Comparison of ENCODE assay signal across 29 mouse cellular contexts in genomic region chr9:43350089-43350488, GRCm38 (mm10). TPM values are rescaled to one million over a fixed set of nuclear protein-coding genes. Genes with fewer than 3 reads are reported as not detected.
DNase-seq lines count a peak whose midpoint lies in the region; ATAC-seq and TF ChIP-seq lines count a peak whose summit lies in the region.
"Had no signal": no experiment of that assay in that cellular context is flagged by ENCODE, and none has a peak within 500 bp of the region (broad histone marks: within the 10 kb centered on the region; RNA-seq: fewer than 3 reads in every experiment).

No protein-coding gene starts in this region.

- no peaks in the 10 kb centered on the region for H3K36me3 ChIP-seq in heart, embryonic 16.5 days (ENCODE audit: control insufficient read depth, insufficient read depth)
- no peaks in the 10 kb centered on the region for H3K36me3 ChIP-seq in thymus, adult 2 months (ENCODE audit: control insufficient read depth, insufficient read depth, low read length)
- H3K36me3 ChIP-seq: forebrain, embryonic 10.5 days; heart, embryonic 12.5 days; heart, embryonic 15.5 days; hindbrain, embryonic 12.5 days; hindbrain, embryonic 15.5 days had no signal

- H3K4me2 ChIP-seq in heart, embryonic 16.5 days (ENCODE audit: low read depth, low read length) = no peak overlapping the region
- H3K4me2 ChIP-seq: forebrain, embryonic 13.5 days; heart, embryonic 12.5 days; heart, embryonic 15.5 days; hindbrain, embryonic 12.5 days; hindbrain, embryonic 15.5 days had no signal

- peaks cover 10% of the 10 kb centered on the region for H3K27me3 ChIP-seq in heart, embryonic 16.5 days (ENCODE audit: control insufficient read depth, insufficient read depth, low read length)
- no peaks in the 10 kb centered on the region for H3K27me3 ChIP-seq in thymus, adult 2 months (ENCODE audit: control insufficient read depth, insufficient read depth, low read length)
- H3K27me3 ChIP-seq: hindbrain, embryonic 15.5 days had no signal

- H3K9ac ChIP-seq in heart, embryonic 16.5 days (ENCODE audit: low read length) = no peak overlapping the region
- H3K9ac ChIP-seq: forebrain, embryonic 13.5 days; heart, embryonic 12.5 days; heart, embryonic 15.5 days; hindbrain, embryonic 12.5 days; hindbrain, embryonic 15.5 days had no signal

- no peaks in the 10 kb centered on the region for H3K4me1 ChIP-seq in heart, embryonic 16.5 days (ENCODE audit: control insufficient read depth, insufficient read depth, low read length)
- H3K4me1 ChIP-seq in thymus, adult 2 months (replicated peaks; ENCODE audit: control insufficient read depth, insufficient read depth, low read length) = peaks cover 41% of the 10 kb centered on the region
- H3K4me1 ChIP-seq: forebrain, embryonic 13.5 days; heart, embryonic 12.5 days; heart, embryonic 15.5 days had no signal

- WGBS in heart, embryonic 16.5 days = 22% methylated on average over 5 of the region's 5 CpGs
- 4% methylated on average over 5 of the region's 5 CpGs for WGBS in thymus, adult 2 months

- H3K9me3 ChIP-seq in heart, embryonic 16.5 days (replicated peaks; ENCODE audit: control insufficient read depth, low read length) = no peaks in the 10 kb centered on the region
- H3K9me3 ChIP-seq: forebrain, embryonic 10.5 days; forebrain, embryonic 13.5 days; heart, embryonic 12.5 days; heart, embryonic 15.5 days; hindbrain, embryonic 12.5 days; hindbrain, embryonic 15.5 days had no signal

- DNase-seq in heart, adult 9 months (ENCODE audit: low spot score in 2 of 2) = no peak
- peak; percentile 71 for DNase-seq in thymus, adult 2 months
- DNase-seq in thymus, postnatal 14 days = peak; percentile 78
- peak; percentile 57 for DNase-seq in thymus, postnatal 4 days
- no peak for DNase-seq in gastrocnemius, adult 8-10 months (ENCODE audit: low spot score in 2 of 2)
- no peak for DNase-seq in Muller cell, postnatal 12 days (ENCODE audit: inconsistent ontology term)
- no peak for DNase-seq in urinary bladder, adult 2 months (ENCODE audit: low spot score)
- DNase-seq: adrenal gland, adult 8-10 months; adrenal gland, postnatal 25 days; cerebellum, adult 11-12 months; cerebellum, adult 8-10 months; cerebellum, postnatal 10 days; cerebellum, postnatal 36 days; gastrocnemius, postnatal 14 days; heart, adult 11 months; heart, postnatal 14 days; heart, postnatal 4 days had no signal

- H3K4me3 ChIP-seq in heart, embryonic 16.5 days (ENCODE audit: low read length) = no peak overlapping the region
- no peak overlapping the region for H3K4me3 ChIP-seq in thymus, adult 2 months (ENCODE audit: control insufficient read depth, insufficient read depth, low read length)
- H3K4me3 ChIP-seq: forebrain, embryonic 10.5 days; forebrain, embryonic 13.5 days; heart, embryonic 12.5 days; heart, embryonic 15.5 days; hindbrain, embryonic 12.5 days; hindbrain, embryonic 15.5 days had no signal

- TF ChIP-seq CTCF in thymus, adult 2 months (IDR thresholded peaks at IDR 0.05; ENCODE audit: borderline replicate concordance, control insufficient read depth, extremely low read depth, insufficient read depth, low read length, poor library complexity) = no peak

- H3K27ac ChIP-seq in heart, embryonic 16.5 days (ENCODE audit: low read length) = no peak overlapping the region
- peak overlapping the region; percentile 44; the same call in 1 of the 2 replicates for H3K27ac ChIP-seq in thymus, adult 2 months (ENCODE audit: control insufficient read depth, insufficient read depth, low read length)
- H3K27ac ChIP-seq: forebrain, embryonic 13.5 days; heart, embryonic 15.5 days; hindbrain, embryonic 15.5 days had no signal

- ATAC-seq in heart, embryonic 16.5 days (replicated peaks; ENCODE audit: extremely low read depth, insufficient read depth, low FRiP score) = peak; percentile 52
- ATAC-seq: activated CD4-positive, CD25-positive, alpha-beta regulatory T cell, adult 4 months; forebrain, embryonic 13.5 days; forebrain, embryonic 16.5 days had no signal

- no peak for TF ChIP-seq POLR2A in thymus, adult 2 months (IDR thresholded peaks at IDR 0.05; ENCODE audit: control insufficient read depth, extremely low read depth, insufficient read depth, low read length, poor library complexity)

RNA-seq across cellular contexts. Expression of gene Trim29, which starts 39.4 kb away (rescaled TPM):
- polyA plus RNA-seq in heart, embryonic 16.5 days (2015; fragmentation: Nextera tagmentation; extraction: Ambion mirVana) = 5.6 and 11.0 TPM in 2 replicates
- 30.1 and 35.6 TPM in 2 replicates for polyA plus RNA-seq in thymus, adult 2 months (2012; rRNA removed)
- not detected for total RNA-seq in gastrocnemius, adult 8-10 months (2022)
- polyA plus RNA-seq in urinary bladder, adult 2 months (2012; rRNA removed) = 59.6 and 62.9 TPM in 2 replicates
- total RNA-seq: gastrocnemius, adult 18-20 months; heart, adult 8-10 months; MEL had no signal
- polyA plus RNA-seq: activated CD4-positive, CD25-positive, alpha-beta regulatory T cell, adult 4 months; forebrain, embryonic 13.5 days; forebrain, embryonic 16.5 days; hindbrain, embryonic 15.5 days had no signal

Comparison
In these comparisons a context has a peak if more than half of its experiments do, and no peak if none do; other contexts are left out.
1. DNase-seq: peak in thymus, adult 2 months (single experiment), thymus, postnatal 14 days (single experiment) and thymus, postnatal 4 days (single experiment); none in heart, adult 9 months (0 of 2), gastrocnemius, adult 8-10 months (0 of 2), Muller cell, postnatal 12 days (single experiment) and urinary bladder, adult 2 months (single experiment).